Mouse (Mus musculus) CD8-positive naive resting alpha-beta T cell, adult 2 months (primary cell): ENCODE results near the gene Kynu.

Experiments used
- DNase-seq, 2 experiments: peaks; one replicate each; pipeline ENCODE4 v3.0.0; 2022; ENCODE audit warnings: low read depth in 2 of 2, low spot score in 2 of 2

Gene Kynu

GRCm38 (mm10) chr2:43636498-43636897 is 81.4 kb downstream of the Kynu start:
- DNase-seq: no peak

DNA sequence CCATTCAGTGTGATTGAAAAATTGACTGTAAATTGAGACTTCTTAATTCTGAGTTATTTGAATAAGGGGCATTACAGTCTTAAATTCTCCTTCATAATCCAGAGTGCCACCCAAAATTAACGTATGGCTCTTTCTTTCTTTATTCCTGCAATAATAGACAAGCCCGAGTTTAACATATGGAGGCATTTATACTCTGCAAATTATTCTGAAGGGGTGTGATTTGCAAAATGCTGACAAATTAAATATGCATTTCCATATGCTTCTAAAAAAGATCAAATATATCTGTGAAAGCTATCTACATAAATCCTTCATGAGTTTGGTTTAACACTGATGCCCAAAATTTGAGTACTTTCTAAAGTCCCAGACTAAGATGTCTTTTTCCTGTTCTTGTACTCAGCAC is 91.8 kb downstream of the Kynu start:
- no peak for DNase-seq

- no peak for DNase-seq
Observed at GRCm38 (mm10) chr2:43669588-43669987, 114.5 kb downstream of the Kynu start.

- DNase-seq: peak; percentile 54 to 66
Observed at GRCm38 (mm10) chr2:43673619-43674018, 118.5 kb downstream of the Kynu start.

- DNase-seq: no peak
Observed at GRCm38 (mm10) chr2:43674098-43674497, 119.0 kb downstream of the Kynu start.

DNA sequence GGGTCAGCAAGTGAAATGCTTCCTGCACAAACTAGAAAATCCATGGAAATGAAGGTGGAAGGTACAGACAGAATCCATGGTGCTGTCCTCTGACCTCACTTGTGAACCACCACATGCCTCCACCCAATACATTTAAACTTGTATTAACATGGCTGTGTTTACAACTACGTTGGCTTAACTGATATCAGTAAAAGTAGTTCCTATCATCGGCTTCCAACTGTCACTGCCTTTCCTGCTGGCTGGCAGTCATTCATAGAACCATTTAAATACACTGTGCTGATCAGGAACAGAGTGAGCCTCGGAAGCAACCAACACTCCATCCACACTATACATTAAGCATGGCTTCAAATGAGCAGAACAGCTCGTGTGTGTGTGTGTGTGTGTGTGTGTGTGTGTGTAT is 120.1 kb downstream of the Kynu start:
- no peak for DNase-seq

- DNase-seq: no peak
Observed at GRCm38 (mm10) chr2:43690402-43690801, 135.3 kb downstream of the Kynu start.

- DNase-seq: no peak
Observed at GRCm38 (mm10) chr2:43691290-43691689, 136.2 kb downstream of the Kynu start.

DNA sequence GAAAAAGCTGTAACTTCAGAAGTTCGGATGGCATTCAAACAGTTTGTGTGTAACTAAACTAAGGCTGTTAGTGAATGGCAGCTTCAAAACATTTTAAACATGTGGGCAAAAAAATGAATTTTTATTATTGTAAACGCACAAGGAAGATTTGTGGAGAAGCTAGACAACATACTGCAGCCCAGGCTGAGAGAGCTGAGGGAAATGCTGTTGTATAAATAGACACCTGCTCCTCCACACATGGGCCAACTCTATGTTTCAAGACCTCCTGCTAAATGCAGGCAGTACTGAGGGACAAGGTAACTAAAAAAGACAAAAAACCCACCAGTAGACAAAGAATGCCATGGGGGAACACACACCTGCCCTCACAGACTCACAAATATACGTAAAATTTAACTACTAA is 140.5 kb downstream of the Kynu start:
- no peak for DNase-seq

DNA sequence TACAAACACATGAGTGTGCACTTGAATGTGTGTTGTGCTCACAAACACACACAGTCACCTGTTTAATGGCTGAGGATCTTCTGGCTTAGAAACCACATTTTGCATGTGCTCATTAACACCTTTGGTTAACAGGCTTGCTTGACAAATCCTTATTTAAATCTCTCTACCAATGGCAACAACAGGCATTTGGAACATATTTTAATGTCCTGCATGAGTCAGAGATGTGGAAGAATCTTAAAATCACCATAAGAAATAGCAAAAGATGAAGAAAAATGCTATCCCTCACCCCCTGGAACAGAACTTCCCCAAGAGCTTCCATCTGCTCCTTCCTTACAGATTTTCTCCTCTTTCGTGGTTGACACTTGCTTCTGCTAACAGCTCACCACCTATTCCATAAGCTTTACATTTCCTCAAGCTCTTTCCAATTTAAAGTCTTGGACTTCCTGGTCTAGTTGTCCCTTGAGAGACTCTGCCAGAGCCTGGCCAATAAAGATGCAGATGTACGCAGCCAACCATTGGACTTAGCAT is 157.5 kb downstream of the Kynu start:
- no peak for DNase-seq

DNA sequence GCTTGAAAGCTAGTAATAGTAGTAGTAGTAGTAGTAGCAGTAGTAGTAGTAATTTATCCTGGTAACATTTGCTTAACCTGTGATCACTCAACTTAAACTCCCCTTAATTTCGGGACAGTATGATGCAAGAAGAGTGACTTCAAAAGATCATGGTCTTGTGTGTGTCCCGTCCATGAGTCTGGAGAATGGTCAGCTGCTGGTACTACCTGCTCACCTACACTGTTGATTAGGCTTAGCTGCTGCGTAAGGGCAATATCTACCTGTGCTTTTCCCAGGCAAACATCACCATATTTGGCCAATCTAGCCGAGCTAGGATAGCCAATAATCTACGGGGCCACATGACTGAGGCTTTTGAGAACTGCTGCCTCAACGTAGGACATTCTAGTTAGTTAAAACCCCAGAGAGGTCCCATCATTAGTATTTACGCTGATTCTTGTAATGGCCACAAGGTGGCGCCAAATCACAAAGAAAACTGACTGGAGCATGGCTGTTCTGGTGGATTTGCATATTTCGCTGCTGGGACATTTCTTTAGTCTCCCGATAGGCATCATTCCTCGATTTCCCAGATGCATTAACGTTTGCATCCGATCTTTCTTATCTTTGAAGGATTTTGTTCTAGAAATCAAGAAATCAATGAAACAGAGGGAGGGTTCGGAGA is 167.4 kb downstream of the Kynu start:
- peak; percentile 55 to 63 for DNase-seq

- DNase-seq: no peak
Observed at GRCm38 (mm10) chr2:43723104-43723541, 168.0 kb downstream of the Kynu start.

GRCm38 (mm10) chr2:43727181-43727580 is 172.1 kb downstream of the Kynu start:
- DNase-seq: no peak

DNA sequence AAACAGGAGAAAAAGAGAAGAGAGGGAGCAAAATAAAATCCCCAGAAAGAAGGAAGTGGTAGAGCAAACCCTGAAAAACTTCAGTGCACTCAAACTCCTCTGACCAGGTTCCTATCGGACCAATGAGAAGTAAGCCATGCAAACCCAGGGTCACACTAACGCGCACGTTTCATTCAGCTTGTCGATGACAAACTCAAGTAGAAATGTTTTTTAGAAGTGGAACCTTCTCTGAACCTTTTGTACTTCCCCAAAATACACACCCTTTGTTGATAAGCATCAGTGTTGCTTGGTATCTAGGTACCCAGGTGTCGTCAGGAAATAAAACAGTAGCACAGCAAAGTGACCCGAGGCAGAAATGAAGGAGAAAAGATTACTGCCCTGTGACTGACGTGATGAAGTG is 172.6 kb downstream of the Kynu start:
- DNase-seq: peak; percentile 68 to 69

- no peak for DNase-seq
Observed at GRCm38 (mm10) chr2:43728831-43729230, 173.7 kb downstream of the Kynu start.
